Mouse (Mus musculus): Measurements from ENCODE around the gene Ctsq. TPM values are rescaled to one million over a fixed set of nuclear protein-coding genes. Genes with fewer than 3 reads are reported as not detected.
"Not testable (repeated sequence)": the region's sequence is repeated elsewhere in the genome, so short reads cannot be mapped to it uniquely, and the experiment has no call there.

Ctsq gene
- not detected for total RNA-seq (2021)
- long read RNA-seq, experiment 1 = 0 reads
- long read RNA-seq, experiment 2 = 0 reads

GRCm38 (mm10) chr13:61040531-61040930, at the start of gene Ctsq:
Ctsq (minus strand) TSS chr13:61040631.
- DNase-seq = no peak

GRCm38 (mm10) chr13:61022785-61023184, 17.6 kb downstream of the Ctsq start:
- no peak for DNase-seq

- no peak for DNase-seq
Measured at GRCm38 (mm10) chr13:61021844-61022243, 18.6 kb downstream of the Ctsq start.

- no peak for DNase-seq
Measured at GRCm38 (mm10) chr13:61010171-61010570, 30.3 kb downstream of the Ctsq start.

- no peak for DNase-seq
Measured at GRCm38 (mm10) chr13:61005859-61006258, 34.6 kb downstream of the Ctsq start, which contains the start of gene Ctsj. Ctsj (minus strand) TSS chr13:61005959.

- DNase-seq = peak in 1 of 2 experiments; percentile 0
Measured at GRCm38 (mm10) chr13:60997600-60997999, 42.8 kb downstream of the Ctsq start.

GRCm38 (mm10) chr13:60986915-60987314, 53.5 kb downstream of the Ctsq start:
- not testable (repeated sequence) for DNase-seq

Other genes starting within 250 kb of the Ctsq start
- not detected for gene Ctsll3, start 237.8 kb downstream of the Ctsq start, total RNA-seq (2021)
- gene 4930486L24Rik, start 176.2 kb downstream of the Ctsq start, total RNA-seq (2021) = 100 to 1,000 TPM in 1 of 2 experiments, under 1 TPM in 1; 0.50 to 108 TPM
- gene Gm49392, start 143.7 kb downstream of the Ctsq start, total RNA-seq (2021) = under 1 TPM; 0.36 to 0.99 TPM
- 1 to 10 TPM; 2.7 to 5.4 TPM for gene Ctla2b, start 143.2 kb downstream of the Ctsq start, total RNA-seq (2021)
- not detected for gene Tpbpb, start 135.8 kb downstream of the Ctsq start, total RNA-seq (2021)
- not detected for gene Gm49393, start 105.0 kb downstream of the Ctsq start, total RNA-seq (2021)
- 1 to 10 TPM in 1 of 2 experiments, under 1 TPM in 1; 0.59 to 2.7 TPM for gene Gm49391, start 104.1 kb downstream of the Ctsq start, total RNA-seq (2021)
- 10 to 100 TPM; 30.3 to 51.8 TPM for gene Ctla2a, start 104.0 kb downstream of the Ctsq start, total RNA-seq (2021)
- gene Tpbpa, start 98.6 kb downstream of the Ctsq start, total RNA-seq (2021) = not detected
- not detected for gene Ctsj, start 34.7 kb downstream of the Ctsq start, total RNA-seq (2021)
- gene Ctsr, start 123.6 kb upstream of the Ctsq start, total RNA-seq (2021) = not detected
- not detected for gene Cts6, start 162.8 kb upstream of the Ctsq start, total RNA-seq (2021)
- gene Cts8, start 214.7 kb upstream of the Ctsq start, total RNA-seq (2021) = not detected
- gene Gm49398, start 248.2 kb upstream of the Ctsq start, total RNA-seq (2021) = not detected

All from adrenal gland, postnatal 36 days (tissue).